Mouse (Mus musculus): ENCODE data around the gene Rbm4b.

DNA sequence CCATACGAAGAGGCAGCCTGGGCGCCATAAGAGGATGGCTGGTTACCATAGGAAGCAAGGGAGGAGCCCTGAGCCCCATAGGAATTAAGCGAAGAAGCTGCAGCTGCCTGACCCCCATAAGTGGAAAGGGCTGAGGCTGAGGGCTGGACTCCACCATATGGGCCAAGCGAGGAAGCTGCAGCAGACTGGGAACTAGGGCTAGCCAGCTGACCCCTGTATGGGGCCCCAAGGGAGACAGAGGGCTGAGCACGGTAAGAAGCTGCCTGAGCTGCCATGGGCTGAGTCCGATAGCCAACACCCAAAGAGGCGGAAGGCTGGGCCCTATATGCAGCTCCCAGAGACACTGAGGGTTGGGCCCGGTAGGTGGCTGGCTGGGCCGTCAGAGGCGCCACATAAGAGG lies 47.0 kb downstream of the Rbm4b start:
- TF ChIP-seq CTCF (conservative IDR thresholded peaks at IDR 0.05; ENCODE audit: low read length) (no peak), NANOG (IDR thresholded peaks at IDR 0.05; ENCODE audit: borderline replicate concordance, low read length) (no peak), POU5F1 (IDR thresholded peaks at IDR 0.05; ENCODE audit: borderline replicate concordance, low read length) (no peak)
